Mouse (Mus musculus): ENCODE data around the gene Nudt9. TPM values are rescaled to one million over a fixed set of nuclear protein-coding genes. Genes with fewer than 3 reads are reported as not detected.

Gene Nudt9
- total RNA-seq, 2 experiments from 2014 or later = 120 to 159 TPM

DNA sequence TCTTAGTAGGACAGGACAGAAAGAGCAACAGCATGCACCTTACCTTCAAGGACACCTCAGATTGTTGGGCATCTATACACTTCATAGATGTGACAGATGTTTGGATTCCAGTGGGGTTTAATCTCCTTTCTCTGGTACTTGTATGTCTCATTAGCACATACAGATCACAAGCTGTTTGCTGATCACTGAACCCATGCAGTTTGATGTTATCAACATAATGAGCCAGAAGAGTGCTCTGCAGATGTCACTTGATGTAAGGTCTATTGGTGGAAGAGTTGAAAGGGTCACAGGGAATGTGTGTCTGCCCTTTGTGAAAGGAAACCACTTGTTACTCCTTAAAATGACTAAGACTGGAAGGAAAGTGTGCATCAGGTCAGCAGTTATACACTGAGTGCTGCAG lies 11.0 kb upstream of the Nudt9 start:
- ATAC-seq (replicated peaks; ENCODE audit: low FRiP score, low TSS enrichment, poor library complexity, severe bottlenecking) = no peak

DNA sequence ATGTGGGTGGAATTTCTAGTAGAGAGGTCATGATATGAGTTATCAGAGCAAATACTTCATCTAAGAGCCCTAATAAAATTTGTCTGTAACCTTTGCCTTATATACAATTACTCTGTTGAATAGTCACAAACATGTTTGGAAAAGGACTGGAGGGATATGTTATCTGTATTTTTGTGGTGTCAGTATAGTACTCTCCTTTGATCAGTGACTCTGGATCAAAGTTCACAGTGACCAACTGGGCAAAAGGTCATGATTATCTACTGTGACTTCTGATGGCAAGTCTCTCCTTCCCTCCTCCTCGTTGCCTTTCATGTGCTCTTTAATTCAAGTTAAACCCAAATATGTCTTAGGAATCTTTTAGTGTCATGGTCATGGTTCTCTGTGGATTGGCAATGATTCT lies 10.3 kb upstream of the Nudt9 start:
- ATAC-seq (replicated peaks; ENCODE audit: low FRiP score, low TSS enrichment, poor library complexity, severe bottlenecking) = no peak

DNA sequence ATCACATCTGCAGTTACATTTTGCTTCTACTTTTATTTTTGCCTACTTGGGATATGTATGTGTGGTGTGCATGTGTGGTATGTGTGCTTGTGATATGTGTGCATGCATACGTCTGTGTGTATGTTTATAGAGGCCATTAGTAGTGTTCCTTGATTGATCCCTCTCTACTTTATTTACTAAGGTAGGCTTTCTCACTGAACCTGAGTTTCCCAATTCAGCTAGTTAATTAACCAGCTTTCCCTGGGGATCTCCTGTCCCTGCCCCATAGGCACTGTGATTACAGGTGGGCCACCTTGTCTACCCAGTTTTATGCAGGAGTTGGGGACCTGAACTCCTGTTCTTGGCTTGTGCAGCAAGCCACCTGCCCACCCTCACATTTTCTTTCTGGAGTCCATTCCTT lies 9.4 kb upstream of the Nudt9 start:
- no peak for ATAC-seq (replicated peaks; ENCODE audit: low FRiP score, low TSS enrichment, poor library complexity, severe bottlenecking)

- peak; percentile 72 for ATAC-seq (replicated peaks; ENCODE audit: low FRiP score, low TSS enrichment, poor library complexity, severe bottlenecking)
Observed at GRCm38 (mm10) chr5:104039154-104039932, 6.8 kb upstream of the Nudt9 start.

DNA sequence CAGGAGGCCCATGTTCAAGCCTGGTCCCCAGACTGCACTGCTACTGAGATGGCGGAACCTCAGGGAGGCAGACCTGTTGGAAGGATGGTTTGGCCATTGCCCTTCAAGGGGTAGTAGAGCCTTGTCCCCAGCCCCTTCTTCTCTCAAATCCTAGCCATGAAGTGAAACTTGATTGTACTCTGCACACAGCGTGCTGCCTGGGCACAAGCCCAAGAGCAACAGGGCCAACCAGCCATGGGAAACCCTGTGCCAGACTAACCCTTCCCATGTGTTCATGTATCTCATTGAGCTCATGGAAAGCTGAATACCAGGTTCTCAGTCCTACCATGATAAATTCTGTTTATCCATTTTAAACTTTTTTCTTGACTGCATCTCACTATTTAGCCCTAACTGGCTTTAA lies 3.2 kb upstream of the Nudt9 start:
- no peak for ATAC-seq (replicated peaks; ENCODE audit: low FRiP score, low TSS enrichment, poor library complexity, severe bottlenecking)

GRCm38 (mm10) chr5:104043704-104044103 lies 2.4 kb upstream of the Nudt9 start:
- no peak for ATAC-seq (replicated peaks; ENCODE audit: low FRiP score, low TSS enrichment, poor library complexity, severe bottlenecking)

GRCm38 (mm10) chr5:104047200-104048105 lies 1.3 kb downstream of the Nudt9 start:
- ATAC-seq (replicated peaks; ENCODE audit: low FRiP score, low TSS enrichment, poor library complexity, severe bottlenecking) = peak; percentile 26

- peak; percentile 21; the same call in 1 of the 2 replicates for ATAC-seq (replicated peaks; ENCODE audit: low FRiP score, low TSS enrichment, poor library complexity, severe bottlenecking)
Observed at GRCm38 (mm10) chr5:104048139-104048538, 2.0 kb downstream of the Nudt9 start.

- peak; percentile 44; the same call in 1 of the 2 replicates for ATAC-seq (replicated peaks; ENCODE audit: low FRiP score, low TSS enrichment, poor library complexity, severe bottlenecking)
Observed at GRCm38 (mm10) chr5:104052956-104053355, 6.8 kb downstream of the Nudt9 start.

GRCm38 (mm10) chr5:104054938-104055337 lies 8.8 kb downstream of the Nudt9 start:
- ATAC-seq (replicated peaks; ENCODE audit: low FRiP score, low TSS enrichment, poor library complexity, severe bottlenecking) = peak; percentile 87

DNA sequence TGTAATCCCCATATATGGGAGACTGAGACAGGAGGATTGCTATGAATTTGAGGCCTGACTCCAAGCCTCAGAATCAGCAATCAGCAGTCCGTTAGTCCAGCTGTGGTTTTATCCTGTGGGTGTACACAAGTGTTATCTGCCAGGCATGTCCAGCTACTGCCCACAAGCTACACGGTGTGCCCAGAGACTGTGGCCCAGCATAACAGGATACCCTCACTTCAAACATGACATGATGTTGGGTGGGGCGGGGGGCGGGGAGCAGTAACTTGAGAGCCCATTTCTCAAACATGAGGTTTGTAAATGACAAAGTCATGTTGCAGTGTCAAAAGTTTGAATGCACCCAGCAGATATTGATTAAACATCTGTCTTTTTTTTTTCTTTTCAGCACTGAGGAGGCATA lies 9.7 kb downstream of the Nudt9 start:
- no peak for ATAC-seq (replicated peaks; ENCODE audit: low FRiP score, low TSS enrichment, poor library complexity, severe bottlenecking)

DNA sequence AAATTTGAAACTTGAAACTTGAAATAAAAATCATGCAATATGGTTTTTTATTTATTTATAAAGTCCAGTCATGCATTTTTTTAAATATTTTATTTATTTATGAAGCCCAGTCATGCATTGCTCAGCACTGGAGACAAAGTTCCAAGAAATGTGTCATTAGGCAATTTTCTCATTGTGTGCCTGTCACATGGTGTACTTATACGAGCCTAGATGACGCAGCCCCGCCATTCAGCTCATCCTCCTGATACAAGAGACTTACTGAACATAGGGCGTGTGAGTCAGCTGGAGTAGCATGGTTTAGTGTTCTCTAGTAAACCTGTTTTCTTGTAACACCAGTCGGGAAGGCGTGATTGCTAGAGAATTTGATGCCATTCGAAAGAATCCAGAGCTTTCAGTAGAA lies 10.2 kb downstream of the Nudt9 start:
- no peak for ATAC-seq (replicated peaks; ENCODE audit: low FRiP score, low TSS enrichment, poor library complexity, severe bottlenecking)

DNA sequence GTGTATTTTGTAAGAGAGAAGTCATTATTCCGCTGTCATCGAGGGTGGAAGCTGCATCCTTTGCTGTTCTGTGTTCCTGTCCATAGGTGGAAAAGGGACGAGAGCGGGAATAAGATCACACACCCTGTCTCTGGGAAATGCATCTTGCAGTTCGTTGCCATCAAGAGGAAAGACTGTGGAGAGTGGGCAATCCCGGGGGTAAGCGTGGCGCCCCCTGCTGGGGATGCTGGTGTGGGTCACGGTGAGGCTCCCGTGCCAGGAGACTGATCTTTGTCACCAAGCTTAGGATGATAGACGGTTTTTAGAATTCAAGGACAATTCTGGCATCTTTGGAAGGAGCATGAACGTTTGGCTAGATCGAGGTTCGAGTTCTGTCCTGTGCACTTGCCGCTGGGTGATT lies 11.9 kb downstream of the Nudt9 start:
- ATAC-seq (replicated peaks; ENCODE audit: low FRiP score, low TSS enrichment, poor library complexity, severe bottlenecking) = no peak

DNA sequence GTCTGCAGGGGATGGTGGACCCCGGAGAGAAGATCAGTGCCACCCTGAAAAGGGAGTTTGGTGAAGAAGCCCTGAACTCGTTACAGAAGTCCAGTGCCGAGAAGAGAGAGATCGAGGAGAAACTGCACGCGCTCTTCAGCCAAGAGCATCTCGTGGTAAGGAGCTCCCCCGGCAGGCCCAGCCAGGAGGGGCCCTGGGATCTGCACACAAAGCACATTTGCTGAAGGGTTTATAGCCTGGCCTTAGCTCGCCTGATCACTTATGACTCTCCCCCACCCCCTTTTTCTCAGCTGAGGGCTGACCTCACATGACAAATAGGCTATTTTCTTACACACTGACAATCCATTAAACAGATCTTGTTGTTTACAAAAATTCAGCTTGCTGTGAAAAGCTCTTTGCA lies 13.5 kb downstream of the Nudt9 start:
- ATAC-seq (replicated peaks; ENCODE audit: low FRiP score, low TSS enrichment, poor library complexity, severe bottlenecking) = no peak

- ATAC-seq (replicated peaks; ENCODE audit: low FRiP score, low TSS enrichment, poor library complexity, severe bottlenecking) = no peak
Observed at GRCm38 (mm10) chr5:104060429-104060828, 14.3 kb downstream of the Nudt9 start.

GRCm38 (mm10) chr5:104061936-104062772 lies 16.0 kb downstream of the Nudt9 start:
- ATAC-seq (replicated peaks; ENCODE audit: low FRiP score, low TSS enrichment, poor library complexity, severe bottlenecking) = peak; percentile 53

GRCm38 (mm10) chr5:104062773-104063551 lies 16.9 kb downstream of the Nudt9 start:
- peak; percentile 92 for ATAC-seq (replicated peaks; ENCODE audit: low FRiP score, low TSS enrichment, poor library complexity, severe bottlenecking)

GRCm38 (mm10) chr5:104068751-104069150 lies 22.6 kb downstream of the Nudt9 start:
- peak; percentile 90 for ATAC-seq (replicated peaks; ENCODE audit: low FRiP score, low TSS enrichment, poor library complexity, severe bottlenecking)

DNA sequence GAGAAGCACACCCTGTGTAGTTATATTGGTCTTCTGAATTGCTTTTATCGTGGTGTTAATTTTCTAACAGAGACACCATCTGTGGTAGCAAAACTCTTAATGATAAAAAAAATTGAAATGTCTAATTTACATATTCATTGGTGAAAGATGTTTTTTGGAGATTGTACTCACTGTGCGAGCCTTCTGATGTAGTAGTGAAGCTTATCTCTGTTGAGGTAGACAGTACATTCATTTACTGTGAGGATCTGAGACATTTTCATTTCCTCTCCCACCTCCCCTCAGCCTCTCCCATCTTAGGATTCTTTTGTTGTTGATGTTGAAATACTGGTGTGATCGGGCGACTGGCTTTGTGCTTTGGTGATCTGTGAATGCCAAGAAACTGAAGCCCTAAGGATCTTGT lies 24.9 kb downstream of the Nudt9 start:
- peak; percentile 65 for ATAC-seq (replicated peaks; ENCODE audit: low FRiP score, low TSS enrichment, poor library complexity, severe bottlenecking)
